Mouse (Mus musculus) liver, embryonic 11.5 days (tissue): ENCODE data around the gene Ppp1r14a. TPM values are rescaled to one million over a fixed set of nuclear protein-coding genes. Genes with fewer than 3 reads are reported as not detected.

Experiments
- ATAC-seq: fragments of 200-750 bp; cut with Nextera tagmentation; replicated peaks from 2 replicates; pipeline ENCODE4 v1.8.0; 2017; ENCODE audit warnings: moderate number of reproducible peaks, mild to moderate bottlenecking, moderate TSS enrichment, moderate library complexity; ENCODE audit not compliant: low FRiP score
- DNase-seq: peaks from one replicate; pipeline ENCODE4 v3.0.0-alpha.2; 2017; ENCODE audit warnings: low spot score
- H3K27ac ChIP-seq: fragments of 300-500 bp; sonication (generic); 2 replicates; pipeline ENCODE4 v1.5.1; 2014; ENCODE audit warnings: mild to moderate bottlenecking, low read depth, low read length, control low read depth
- H3K27me3 ChIP-seq: fragments of 300-500 bp; sonication (generic); replicated peaks from 2 replicates; pipeline ENCODE4 v1.6.1; 2014; ENCODE audit warnings: low read length, mixed read lengths; ENCODE audit not compliant: control insufficient read depth, insufficient read depth
- H3K36me3 ChIP-seq: fragments of 300-500 bp; sonication (generic); 2 replicates; pipeline ENCODE4 v1.6.1; 2014; ENCODE audit warnings: mild to moderate bottlenecking, low read length, moderate library complexity, mixed read lengths; ENCODE audit not compliant: control insufficient read depth, insufficient read depth
- H3K4me1 ChIP-seq: fragments of 300-500 bp; sonication (generic); replicated peaks from 2 replicates; pipeline ENCODE4 v1.6.1; 2014; ENCODE audit warnings: low read length, mixed read lengths; ENCODE audit not compliant: control insufficient read depth, insufficient read depth
- H3K4me2 ChIP-seq: fragments of 300-500 bp; sonication (generic); 2 replicates; pipeline ENCODE4 v1.6.1; 2014; ENCODE audit warnings: mild to moderate bottlenecking, control low read depth, moderate library complexity
- H3K4me3 ChIP-seq: fragments of 300-500 bp; sonication (generic); 2 replicates; pipeline ENCODE4 v1.5.1; 2014; ENCODE audit warnings: low read depth, low read length, control low read depth
- H3K9ac ChIP-seq: fragments of 300-500 bp; sonication (generic); 2 replicates; pipeline ENCODE4 v1.6.1; 2014; ENCODE audit warnings: low read depth, low read length, control low read depth
- H3K9me3 ChIP-seq: fragments of 300-500 bp; sonication (generic); 2 replicates; pipeline ENCODE4 v1.6.1; 2016; ENCODE audit warnings: low read length, inconsistent platforms, mixed read lengths; ENCODE audit not compliant: control insufficient read depth
- WGBS: fragments of 180-500 bp; shearing (Covaris S2); extraction: QIAGEN DNeasy Blood & Tissue Kit; methylation state at CpG from one replicate; pipeline ENCODE4 v1.1.7; 2014; 5-methylcytosine and 5-hydroxymethylcytosine counted together
- polyA plus RNA-seq: library from polyadenylated mRNA; unstranded; fragments of >200 nt; fragmentation: Nextera tagmentation; extraction: Ambion mirVana; gene quantifications from 2 replicates; pipeline ENCODE4 v1.2.1, GENCODE M21; 2014

Gene Ppp1r14a
- polyA plus RNA-seq, 1 experiment from 2014 or later = 6.9 TPM

GRCm38 (mm10) chr7:29253842-29254241 is 35.3 kb upstream of the Ppp1r14a start:
- peak overlapping the region; percentile 26; the same call in 1 of the 2 replicates for H3K27ac ChIP-seq

GRCm38 (mm10) chr7:29255875-29256274 is 33.2 kb upstream of the Ppp1r14a start:
- Histone ChIP-seq H3K27ac (no peak overlapping the region), H3K9me3 (no peaks in the 10 kb centered on the region), H3K4me3 (no peak overlapping the region), H3K9ac (no peak overlapping the region), H3K36me3 (no peaks in the 10 kb centered on the region), H3K4me1 (peaks cover 18% of the 10 kb centered on the region), H3K4me2 (no peak overlapping the region), H3K27me3 (no peaks in the 10 kb centered on the region)
- 80% methylated on average over 4 of the region's 4 CpGs for WGBS
- DNase-seq (no peak), ATAC-seq (no peak)

More at GRCm38 (mm10) chr7:29253842-29254241, 35.3 kb upstream of the Ppp1r14a start:
- no peaks in the 10 kb centered on the region for H3K9me3 ChIP-seq
- no peak overlapping the region for H3K4me3 ChIP-seq
- no peak overlapping the region for H3K4me2 ChIP-seq
- H3K27me3 ChIP-seq = no peaks in the 10 kb centered on the region
- H3K9ac ChIP-seq = no peak overlapping the region
- H3K4me1 ChIP-seq = peaks cover 19% of the 10 kb centered on the region
- WGBS = 28% methylated on average over 5 of the region's 5 CpGs
- H3K36me3 ChIP-seq = no peaks in the 10 kb centered on the region
- ATAC-seq = no peak; the same call in 1 of the 2 replicates
- DNase-seq = no peak

GRCm38 (mm10) chr7:29257368-29257767 is 31.7 kb upstream of the Ppp1r14a start:
- peaks cover 18% of the 10 kb centered on the region for H3K4me1 ChIP-seq
- no peaks in the 10 kb centered on the region for H3K9me3 ChIP-seq
- H3K27ac ChIP-seq = no peak overlapping the region
- no peaks in the 10 kb centered on the region for H3K36me3 ChIP-seq
- no peak overlapping the region for H3K9ac ChIP-seq
- H3K4me3 ChIP-seq = no peak overlapping the region
- ATAC-seq (no peak), DNase-seq (no peak)
- H3K27me3 ChIP-seq = no peaks in the 10 kb centered on the region
- H3K4me2 ChIP-seq = no peak overlapping the region
- 80% methylated on average over 1 of the region's 1 CpGs for WGBS

GRCm38 (mm10) chr7:29259781-29260730 is 29.1 kb upstream of the Ppp1r14a start:
- H3K4me1 ChIP-seq = peaks cover 2% of the 10 kb centered on the region; the same call in 1 of the 2 replicates
- ATAC-seq = no peak

GRCm38 (mm10) chr7:29262151-29262550 is 27.0 kb upstream of the Ppp1r14a start:
- H3K27me3 ChIP-seq = no peaks in the 10 kb centered on the region
- H3K36me3 ChIP-seq = no peaks in the 10 kb centered on the region
- H3K4me3 ChIP-seq = no peak overlapping the region
- H3K9ac ChIP-seq = no peak overlapping the region
- H3K9me3 ChIP-seq = no peaks in the 10 kb centered on the region
- H3K4me1 ChIP-seq = 0 out of 2 replicates have a peak, but pooled peaks cover 2% of the 10 kb centered on the region
- no peak for DNase-seq
- no peak overlapping the region for H3K27ac ChIP-seq
- 71% methylated on average over 6 of the region's 6 CpGs for WGBS
- no peak for ATAC-seq
- no peak overlapping the region for H3K4me2 ChIP-seq

More at GRCm38 (mm10) chr7:29259781-29260730, 29.1 kb upstream of the Ppp1r14a start:
- H3K27me3 ChIP-seq = no peaks in the 10 kb centered on the region
- no peak for DNase-seq
- H3K4me3 ChIP-seq = no peak overlapping the region
- H3K27ac ChIP-seq = no peak overlapping the region
- H3K36me3 ChIP-seq = no peaks in the 10 kb centered on the region
- no peak overlapping the region for H3K9ac ChIP-seq
- no peak overlapping the region for H3K4me2 ChIP-seq
- no peaks in the 10 kb centered on the region for H3K9me3 ChIP-seq
- 79% methylated on average over 10 of the region's 10 CpGs for WGBS

GRCm38 (mm10) chr7:29263831-29264230 is 25.3 kb upstream of the Ppp1r14a start:
- no peaks in the 10 kb centered on the region for H3K27me3 ChIP-seq
- no peak overlapping the region for H3K4me3 ChIP-seq
- 87% methylated on average over 3 of the region's 3 CpGs for WGBS
- no peaks in the 10 kb centered on the region for H3K36me3 ChIP-seq
- H3K9me3 ChIP-seq = no peaks in the 10 kb centered on the region
- DNase-seq (no peak), ATAC-seq (no peak)
- H3K27ac ChIP-seq = no peak overlapping the region
- H3K4me1 ChIP-seq = no peaks in the 10 kb centered on the region
- H3K9ac ChIP-seq = no peak overlapping the region
- H3K4me2 ChIP-seq = no peak overlapping the region

GRCm38 (mm10) chr7:29265636-29266035 is 23.5 kb upstream of the Ppp1r14a start:
- WGBS = 87% methylated on average over 7 of the region's 7 CpGs
- Histone ChIP-seq H3K27ac (no peak overlapping the region), H3K9me3 (no peaks in the 10 kb centered on the region), H3K4me3 (no peak overlapping the region), H3K4me1 (no peaks in the 10 kb centered on the region), H3K4me2 (no peak overlapping the region), H3K27me3 (no peaks in the 10 kb centered on the region), H3K36me3 (no peaks in the 10 kb centered on the region), H3K9ac (no peak overlapping the region)
- ATAC-seq = no peak
- DNase-seq = no peak

- no peaks in the 10 kb centered on the region for H3K27me3 ChIP-seq
- 79% methylated on average over 4 of the region's 4 CpGs for WGBS
- no peak overlapping the region for H3K4me2 ChIP-seq
- no peaks in the 10 kb centered on the region for H3K9me3 ChIP-seq
- ATAC-seq (no peak), DNase-seq (no peak)
- no peaks in the 10 kb centered on the region for H3K4me1 ChIP-seq
- no peak overlapping the region for H3K27ac ChIP-seq
- no peak overlapping the region for H3K9ac ChIP-seq
- no peaks in the 10 kb centered on the region for H3K36me3 ChIP-seq
- no peak overlapping the region for H3K4me3 ChIP-seq
Measured at GRCm38 (mm10) chr7:29266931-29267330, 22.2 kb upstream of the Ppp1r14a start.

GRCm38 (mm10) chr7:29270445-29270844 is 18.7 kb upstream of the Ppp1r14a start:
- Histone ChIP-seq H3K36me3 (no peaks in the 10 kb centered on the region), H3K27me3 (no peaks in the 10 kb centered on the region), H3K9ac (no peak overlapping the region), H3K27ac (no peak overlapping the region), H3K4me2 (no peak overlapping the region), H3K4me3 (no peak overlapping the region), H3K9me3 (no peaks in the 10 kb centered on the region), H3K4me1 (0 out of 2 replicates have a peak, but pooled peaks cover 2% of the 10 kb centered on the region)
- DNase-seq (no peak), ATAC-seq (no peak)
- 81% methylated on average over 4 of the region's 4 CpGs for WGBS
